Mouse (Mus musculus) spleen, adult 12 weeks (tissue): Measurements from ENCODE around the gene Ptpn1.

Experiments
- DNase-seq: peaks from one replicate; pipeline ENCODE4 v3.0.0; 2022; ENCODE audit warnings: low spot score

Gene Ptpn1

DNA sequence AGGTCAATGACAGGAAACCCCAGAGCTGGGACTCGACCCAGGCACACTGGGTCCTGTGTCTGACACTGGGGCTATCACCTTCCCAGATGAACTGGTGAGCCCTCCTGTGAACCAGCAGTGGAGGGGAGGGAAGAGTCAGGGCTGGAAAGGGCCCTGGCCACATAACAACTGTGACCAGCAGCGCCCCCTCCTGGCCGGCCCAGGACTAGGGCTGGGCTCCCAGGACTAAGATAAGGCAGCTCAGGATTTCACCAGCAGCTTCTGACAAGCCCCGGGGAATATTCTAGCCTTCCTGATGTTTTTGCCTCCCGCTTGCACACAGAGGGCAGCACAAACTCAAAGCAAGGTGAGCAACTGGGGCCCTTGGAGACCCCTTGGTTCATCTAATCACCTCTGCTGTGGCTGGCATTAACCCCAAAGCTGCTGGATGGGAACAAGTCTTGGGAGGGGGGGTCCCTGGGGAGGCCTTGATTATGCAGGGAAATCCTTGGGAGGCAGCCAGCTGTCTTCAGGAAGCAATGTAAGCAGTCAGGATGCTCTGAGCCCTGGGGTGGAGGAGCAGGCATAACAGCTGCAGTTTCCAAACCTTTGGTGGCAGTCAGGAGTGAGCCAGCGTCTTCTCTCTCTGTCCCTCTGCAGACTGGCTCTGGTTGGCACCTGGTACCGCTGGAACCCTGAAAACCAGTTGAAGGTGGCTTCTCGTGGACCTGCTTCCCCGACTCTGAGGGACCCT lies 78.2 kb downstream of the Ptpn1 start, which contains the start of gene Ripor3:
Gene Ripor3, minus strand, starts transcription at position 683 of the 733 bp plus-strand sequence.
- DNase-seq = peak; percentile 56

DNA sequence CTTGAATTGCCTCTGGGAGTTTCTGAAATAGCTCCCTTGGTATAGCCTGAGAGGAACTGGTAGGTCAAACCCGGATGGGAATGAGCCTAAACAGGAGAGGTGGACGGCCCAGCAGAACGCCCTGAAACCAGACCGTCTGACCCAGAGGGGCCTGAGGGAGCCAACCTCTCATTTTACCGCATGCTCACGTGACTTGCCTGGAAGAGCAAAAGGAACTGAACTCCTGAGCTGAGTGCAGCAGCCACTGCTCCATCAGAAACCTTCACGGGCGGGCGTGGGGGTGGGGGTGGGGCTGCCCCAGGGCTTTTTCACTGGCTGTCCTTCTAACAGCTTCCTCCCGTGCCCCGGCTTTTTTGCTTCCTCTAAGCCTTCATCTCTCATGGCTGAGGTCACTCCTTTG lies 79.0 kb downstream of the Ptpn1 start:
- no peak for DNase-seq

DNA sequence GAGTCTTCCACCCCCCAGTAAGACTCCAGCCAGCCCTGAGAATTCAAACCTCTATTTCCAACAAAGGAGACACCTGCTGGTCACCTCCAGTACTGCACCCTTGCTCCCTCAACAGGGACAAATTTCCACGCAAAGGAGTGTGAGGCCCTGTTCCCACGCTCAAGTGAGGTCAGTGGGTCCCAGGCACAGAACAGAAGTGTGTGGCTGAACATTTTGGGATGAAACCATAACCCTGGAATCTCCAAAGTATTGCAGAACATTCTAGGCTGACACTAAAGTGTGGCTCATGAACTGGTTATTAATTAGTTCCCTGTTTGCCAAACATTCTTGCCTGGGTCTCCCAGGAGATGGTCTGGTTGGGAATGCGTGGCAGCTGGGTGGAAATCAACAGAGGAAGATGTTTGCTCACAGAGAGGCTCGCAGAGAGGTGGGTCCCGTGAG lies 85.1 kb downstream of the Ptpn1 start:
- peak; percentile 40 for DNase-seq

DNA sequence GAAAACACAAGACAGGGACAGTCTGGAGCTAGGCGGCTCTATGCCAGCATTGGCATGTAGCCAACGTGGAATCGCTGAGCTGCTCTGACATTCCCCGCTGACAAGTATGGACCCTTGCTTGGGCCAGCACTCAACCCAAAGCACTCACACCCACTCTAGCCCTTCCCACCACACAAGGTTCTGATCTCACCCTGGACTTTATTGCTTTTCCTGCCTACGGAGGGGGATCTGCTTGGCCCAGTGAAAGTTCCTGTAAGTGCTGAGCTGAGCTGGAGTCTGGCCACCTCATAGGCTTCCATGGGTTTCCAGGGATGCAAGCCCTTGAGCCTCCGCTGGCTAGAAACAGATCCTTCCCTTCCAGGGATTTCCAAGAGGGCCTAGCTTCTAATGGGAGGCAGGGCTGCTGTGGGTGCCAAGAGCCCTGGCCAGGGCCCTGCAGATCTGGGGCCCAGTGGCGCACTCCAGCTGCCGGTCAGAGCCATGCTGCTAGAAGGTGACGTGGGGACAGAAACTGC lies 87.4 kb downstream of the Ptpn1 start:
- no peak for DNase-seq

DNA sequence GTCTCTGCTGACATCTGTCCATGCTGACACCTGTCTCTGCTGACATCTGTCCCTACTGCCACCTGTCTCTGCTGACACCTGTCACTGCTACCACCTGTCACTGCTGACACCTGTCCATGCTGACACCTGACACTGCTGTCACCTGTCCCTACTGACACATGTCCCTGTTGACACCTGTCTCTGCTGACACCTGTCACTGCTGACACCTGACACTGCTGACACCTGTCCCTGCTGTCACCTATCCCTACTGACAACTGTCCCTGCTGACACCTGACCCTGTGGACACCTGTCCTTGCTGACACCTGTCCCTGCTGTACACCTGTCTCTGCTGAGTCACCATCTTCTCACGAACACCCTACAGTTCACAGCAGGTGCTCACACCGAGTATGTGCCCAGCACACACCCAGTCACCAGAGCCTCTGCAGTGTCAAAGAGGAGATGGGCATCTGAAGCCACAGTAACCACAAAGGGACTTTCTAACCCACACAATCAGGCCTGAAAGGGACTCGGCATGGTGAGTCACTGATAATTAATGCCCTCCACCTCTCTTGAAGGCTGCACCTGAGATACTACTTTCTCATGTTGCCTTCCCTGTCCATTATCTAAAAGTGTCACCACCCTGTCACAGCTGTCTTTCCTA lies 92.0 kb downstream of the Ptpn1 start:
- DNase-seq = no peak

DNA sequence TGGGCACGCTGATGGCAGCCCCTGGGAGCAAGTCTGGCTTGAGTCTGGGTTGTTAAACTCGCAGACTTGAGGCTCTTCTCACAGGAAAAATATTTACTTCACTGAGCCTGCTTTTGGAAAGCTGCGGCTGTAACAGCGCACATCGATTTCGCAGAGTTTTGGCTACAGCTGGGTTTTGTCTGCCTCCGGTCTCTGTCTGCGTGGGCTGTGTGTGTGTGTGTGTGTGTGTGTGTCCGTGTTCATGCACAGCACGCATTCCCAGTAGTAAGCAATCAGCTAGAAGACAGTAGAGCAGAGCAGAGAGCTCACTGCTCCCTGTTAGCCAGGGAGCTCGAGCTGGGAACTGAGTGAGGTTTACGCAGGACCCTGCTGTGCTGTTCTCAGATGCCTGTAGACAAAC lies 93.3 kb downstream of the Ptpn1 start:
- no peak for DNase-seq

DNA sequence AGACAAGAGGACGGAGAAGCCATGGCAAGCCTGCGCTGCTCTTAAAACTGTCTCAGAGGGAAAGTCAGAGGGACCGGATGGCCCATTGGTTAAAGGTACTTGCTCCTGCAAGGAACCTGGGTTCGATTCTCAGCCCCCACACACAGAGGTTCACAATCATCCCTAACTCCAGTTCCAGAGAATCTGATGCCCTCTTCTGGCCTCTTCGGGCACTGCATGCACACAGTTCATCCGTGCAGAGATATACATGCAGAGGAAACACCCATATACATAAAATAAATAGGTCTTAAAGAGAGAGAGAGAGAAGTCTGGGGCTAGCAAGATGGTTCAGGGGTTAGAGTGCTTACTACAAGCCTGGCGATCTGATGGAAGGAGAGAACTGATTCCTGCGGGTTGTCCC lies 94.0 kb downstream of the Ptpn1 start:
- DNase-seq = no peak

DNA sequence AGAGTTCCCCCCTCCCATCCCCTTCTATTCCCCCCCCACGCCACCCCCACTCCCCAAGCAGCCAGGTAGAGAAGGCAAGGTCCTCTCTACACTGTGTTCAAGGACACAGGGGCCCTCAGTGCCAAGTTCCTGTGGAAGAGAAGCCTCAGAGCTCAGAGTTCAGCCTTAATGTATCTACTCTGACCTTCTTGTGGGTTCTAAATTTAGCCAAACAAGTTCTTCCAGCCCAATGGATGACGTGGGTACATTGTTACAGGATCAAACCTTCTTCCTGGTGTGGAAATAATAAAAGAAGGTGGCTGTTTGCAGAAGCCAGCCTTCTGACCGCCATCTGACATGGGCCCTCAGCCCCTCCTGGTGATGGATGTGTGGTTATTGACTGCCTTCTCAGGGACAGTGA lies 94.6 kb downstream of the Ptpn1 start:
- no peak for DNase-seq

DNA sequence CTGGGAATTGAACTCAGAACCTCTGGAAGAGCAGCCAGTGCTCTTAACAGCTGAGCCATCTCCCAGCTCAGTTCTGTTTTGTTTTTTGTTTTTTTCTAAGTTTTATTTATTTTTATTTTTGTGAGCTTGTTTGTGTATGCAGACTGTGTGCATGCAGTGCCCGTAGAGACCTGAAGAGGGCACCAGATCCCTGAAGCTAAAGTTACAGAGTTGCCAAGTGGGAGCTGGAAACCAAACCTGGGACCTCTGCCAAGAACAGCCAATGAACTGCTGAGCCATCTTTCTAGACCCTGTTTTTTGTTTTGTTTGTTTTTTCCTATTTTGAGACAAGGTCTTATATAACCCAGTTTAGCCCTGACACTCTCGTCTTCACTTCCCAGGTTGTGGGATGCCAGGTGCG lies 96.5 kb downstream of the Ptpn1 start:
- no peak for DNase-seq
